Mouse (Mus musculus): ENCODE data around the gene Smarcc1. TPM values are rescaled to one million over a fixed set of nuclear protein-coding genes. Genes with fewer than 3 reads are reported as not detected.

The Smarcc1 gene
- polyA plus RNA-seq, 1 experiment: 50.7 TPM

DNA sequence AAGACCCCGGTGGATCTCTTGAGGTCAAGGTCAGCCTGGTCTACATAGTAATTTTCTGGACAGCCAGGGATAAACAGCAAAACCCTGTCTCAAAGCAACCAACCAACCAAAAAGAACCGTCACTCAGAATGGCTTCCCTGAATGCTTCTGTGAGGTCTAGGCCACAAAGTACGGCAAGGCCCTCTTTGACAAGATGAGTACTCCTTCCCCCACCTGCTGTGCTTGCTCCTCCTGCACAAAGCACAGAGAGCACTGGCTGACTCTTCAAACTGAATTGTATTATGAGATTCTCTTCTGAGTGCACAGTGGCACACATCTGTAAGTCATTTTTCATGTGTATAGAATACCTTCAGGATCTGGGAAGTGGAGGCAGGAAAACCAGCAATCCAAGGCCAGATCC, 19.7 kb upstream of the Smarcc1 start:
- Histone ChIP-seq H3K79me3 (ENCODE audit: low read depth) (peaks cover 16% of the 10 kb centered on the region), H3K4me3 (ENCODE audit: insufficient read depth, poor library complexity, severe bottlenecking) (no peak overlapping the region), H3ac (ENCODE audit: control insufficient read depth, insufficient read length, low read depth) (no peak overlapping the region), H3K36me3 (ENCODE audit: control insufficient read depth, insufficient read depth) (peaks cover 33% of the 10 kb centered on the region), H3K79me2 (ENCODE audit: control insufficient read depth, insufficient read depth) (peaks cover 34% of the 10 kb centered on the region), H3K27me3 (ENCODE audit: control insufficient read depth, insufficient read depth, insufficient read length) (no peaks in the 10 kb centered on the region)
- TF ChIP-seq CEBPB (IDR thresholded peaks at IDR 0.05; ENCODE audit: low read depth): no peak
- TF ChIP-seq MYOD1 (IDR thresholded peaks at IDR 0.05; ENCODE audit: control insufficient read depth, insufficient read length, low read depth): no peak
- TF ChIP-seq CTCF (IDR thresholded peaks at IDR 0.05; ENCODE audit: control insufficient read depth, insufficient read depth, insufficient read length): no peak

GRCm38 (mm10) chr9:110100627-110101600, 16.6 kb upstream of the Smarcc1 start:
- H3ac ChIP-seq (ENCODE audit: control insufficient read depth, insufficient read length, low read depth): peak overlapping the region; percentile 79
- H3K4me3 ChIP-seq (ENCODE audit: insufficient read depth, poor library complexity, severe bottlenecking): peak overlapping the region; percentile 68
- H3K27me3 ChIP-seq (ENCODE audit: control insufficient read depth, insufficient read depth, insufficient read length): no peaks in the 10 kb centered on the region
- peaks cover 16% of the 10 kb centered on the region for H3K79me3 ChIP-seq (ENCODE audit: low read depth)
- TF ChIP-seq USF1 (IDR thresholded peaks at IDR 0.05; ENCODE audit: low read depth) (no peak), MAX (IDR thresholded peaks at IDR 0.05) (peak; percentile 20), FOSL1 (IDR thresholded peaks at IDR 0.05; ENCODE audit: insufficient read depth, low read length, poor library complexity, severe bottlenecking) (no peak), MYOG (IDR thresholded peaks at IDR 0.05; ENCODE audit: control insufficient read depth, extremely low read depth, insufficient read length) (no peak), CTCF (IDR thresholded peaks at IDR 0.05; ENCODE audit: control insufficient read depth, insufficient read depth, insufficient read length) (peak; percentile 96), CEBPB (IDR thresholded peaks at IDR 0.05; ENCODE audit: low read depth) (no peak)
- peaks cover 22% of the 10 kb centered on the region for H3K79me2 ChIP-seq (ENCODE audit: control insufficient read depth, insufficient read depth)
- peaks cover 34% of the 10 kb centered on the region for H3K36me3 ChIP-seq (ENCODE audit: control insufficient read depth, insufficient read depth)

- H3K79me3 ChIP-seq (ENCODE audit: low read depth): peaks cover 31% of the 10 kb centered on the region
- H3K79me2 ChIP-seq (ENCODE audit: control insufficient read depth, insufficient read depth): peaks cover 44% of the 10 kb centered on the region
- H3K36me3 ChIP-seq (ENCODE audit: control insufficient read depth, insufficient read depth): peaks cover 39% of the 10 kb centered on the region
- peak overlapping the region; percentile 83 for H3K4me3 ChIP-seq (ENCODE audit: insufficient read depth, poor library complexity, severe bottlenecking)
- TF ChIP-seq MYOD1 (IDR thresholded peaks at IDR 0.05; ENCODE audit: control insufficient read depth, insufficient read length, low read depth) (no peak), CEBPB (IDR thresholded peaks at IDR 0.05; ENCODE audit: low read depth) (no peak), FOSL1 (IDR thresholded peaks at IDR 0.05; ENCODE audit: insufficient read depth, low read length, poor library complexity, severe bottlenecking) (no peak), CTCF (IDR thresholded peaks at IDR 0.05; ENCODE audit: control insufficient read depth, insufficient read depth, insufficient read length) (no peak), MYOG (IDR thresholded peaks at IDR 0.05; ENCODE audit: control insufficient read depth, extremely low read depth, insufficient read length) (no peak), MAX (IDR thresholded peaks at IDR 0.05) (no peak), USF1 (IDR thresholded peaks at IDR 0.05; ENCODE audit: low read depth) (no peak)
- H3K27me3 ChIP-seq (ENCODE audit: control insufficient read depth, insufficient read depth, insufficient read length): no peaks in the 10 kb centered on the region
- H3ac ChIP-seq (ENCODE audit: control insufficient read depth, insufficient read length, low read depth): peak overlapping the region; percentile 90
Measured at GRCm38 (mm10) chr9:110116353-110116976, 1.0 kb upstream of the Smarcc1 start.

DNA sequence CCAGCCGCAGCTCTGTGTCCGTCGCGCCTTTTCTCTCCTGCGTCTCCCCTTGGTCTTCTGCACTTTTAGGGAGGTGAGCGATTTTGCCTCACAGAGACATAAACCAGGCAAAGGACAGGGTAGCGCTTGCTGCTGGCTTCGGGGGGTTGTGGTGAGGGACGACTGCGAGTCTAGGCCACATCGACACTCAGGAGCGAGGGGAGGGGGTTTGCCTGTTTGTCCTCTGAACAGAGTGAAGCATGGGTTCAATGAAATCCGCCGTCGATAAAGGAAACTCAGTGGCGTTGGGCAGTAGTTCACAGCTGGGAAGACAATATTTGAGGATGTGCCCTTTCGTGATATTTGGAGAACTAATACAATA, 251 bp downstream of the Smarcc1 start, which contains the start of gene Dhx30:
Gene Dhx30 (minus strand): TSS at position 52 of the 361 bp plus-strand sequence.
- H3K79me2 ChIP-seq (ENCODE audit: control insufficient read depth, insufficient read depth): peaks cover 44% of the 10 kb centered on the region
- H3K36me3 ChIP-seq (ENCODE audit: control insufficient read depth, insufficient read depth): peaks cover 32% of the 10 kb centered on the region
- TF ChIP-seq MAX (IDR thresholded peaks at IDR 0.05) (no peak), MYOD1 (IDR thresholded peaks at IDR 0.05; ENCODE audit: control insufficient read depth, insufficient read length, low read depth) (no peak), USF1 (IDR thresholded peaks at IDR 0.05; ENCODE audit: low read depth) (no peak), MYOG (IDR thresholded peaks at IDR 0.05; ENCODE audit: control insufficient read depth, extremely low read depth, insufficient read length) (no peak), CTCF (IDR thresholded peaks at IDR 0.05; ENCODE audit: control insufficient read depth, insufficient read depth, insufficient read length) (no peak), CEBPB (IDR thresholded peaks at IDR 0.05; ENCODE audit: low read depth) (no peak), FOSL1 (IDR thresholded peaks at IDR 0.05; ENCODE audit: insufficient read depth, low read length, poor library complexity, severe bottlenecking) (no peak)
- peaks cover 31% of the 10 kb centered on the region for H3K79me3 ChIP-seq (ENCODE audit: low read depth)
- peak within 1 kb of the TSS; percentile 83 for H3K4me3 ChIP-seq (ENCODE audit: insufficient read depth, poor library complexity, severe bottlenecking)
- H3ac ChIP-seq (ENCODE audit: control insufficient read depth, insufficient read length, low read depth): peak within 1 kb of the TSS; percentile 90
- H3K27me3 ChIP-seq (ENCODE audit: control insufficient read depth, insufficient read depth, insufficient read length): no peaks in the 10 kb centered on the region

GRCm38 (mm10) chr9:110118249-110118648, 741 bp downstream of the Smarcc1 start:
- Histone ChIP-seq H3K79me2 (ENCODE audit: control insufficient read depth, insufficient read depth) (peaks cover 44% of the 10 kb centered on the region), H3K36me3 (ENCODE audit: control insufficient read depth, insufficient read depth) (peaks cover 28% of the 10 kb centered on the region), H3K4me3 (ENCODE audit: insufficient read depth, poor library complexity, severe bottlenecking) (peak overlapping the region; percentile 83), H3K79me3 (ENCODE audit: low read depth) (peaks cover 31% of the 10 kb centered on the region), H3ac (ENCODE audit: control insufficient read depth, insufficient read length, low read depth) (peak overlapping the region; percentile 90), H3K27me3 (ENCODE audit: control insufficient read depth, insufficient read depth, insufficient read length) (no peaks in the 10 kb centered on the region)
- TF ChIP-seq FOSL1 (IDR thresholded peaks at IDR 0.05; ENCODE audit: insufficient read depth, low read length, poor library complexity, severe bottlenecking) (no peak), CEBPB (IDR thresholded peaks at IDR 0.05; ENCODE audit: low read depth) (no peak)
